Mouse (Mus musculus) monocyte, adult 2 months (primary cell): Measurements from ENCODE around the gene Insm1.

Experiments used
- DNase-seq, 2 experiments: peaks; one replicate each; pipeline ENCODE4 v3.0.0; 2022; ENCODE audit warnings: low spot score in 2 of 2, low read depth in 1 of 2

Gene Insm1

GRCm38 (mm10) chr2:146221076-146221928 is at the start of gene Insm1:
TSS of gene Insm1 (plus strand) at chr2:146221921.
- DNase-seq = no peak

GRCm38 (mm10) chr2:146172106-146172505 is 49.6 kb upstream of the Insm1 start:
- no peak for DNase-seq

- DNase-seq = no peak
Measured at GRCm38 (mm10) chr2:146174173-146174572, 47.5 kb upstream of the Insm1 start.

GRCm38 (mm10) chr2:146178718-146179117 is 43.0 kb upstream of the Insm1 start:
- DNase-seq = no peak

- DNase-seq = no peak
Measured at GRCm38 (mm10) chr2:146183830-146184793, 37.6 kb upstream of the Insm1 start.

GRCm38 (mm10) chr2:146196126-146196525 is 25.6 kb upstream of the Insm1 start:
- DNase-seq = no peak

GRCm38 (mm10) chr2:146197947-146198346 is 23.8 kb upstream of the Insm1 start:
- no peak for DNase-seq

- DNase-seq = no peak
Measured at GRCm38 (mm10) chr2:146210968-146211367, 10.8 kb upstream of the Insm1 start.

- DNase-seq = no peak
Measured at GRCm38 (mm10) chr2:146214715-146215114, 7.0 kb upstream of the Insm1 start.

- no peak for DNase-seq
Measured at GRCm38 (mm10) chr2:146216111-146217064, 5.3 kb upstream of the Insm1 start.

GRCm38 (mm10) chr2:146217227-146217980 is 4.3 kb upstream of the Insm1 start:
- DNase-seq = no peak

GRCm38 (mm10) chr2:146218161-146218691 is 3.5 kb upstream of the Insm1 start:
- no peak for DNase-seq

- no peak for DNase-seq
Measured at GRCm38 (mm10) chr2:146218881-146219535, 2.7 kb upstream of the Insm1 start.

GRCm38 (mm10) chr2:146219791-146220190 is 1.9 kb upstream of the Insm1 start:
- DNase-seq = no peak

- DNase-seq = no peak
Measured at GRCm38 (mm10) chr2:146220591-146221075, 1.1 kb upstream of the Insm1 start.

- DNase-seq = no peak
Measured at GRCm38 (mm10) chr2:146221929-146222278, 183 bp downstream of the Insm1 start.

GRCm38 (mm10) chr2:146222279-146223175 is 806 bp downstream of the Insm1 start:
- DNase-seq = no peak
